Mouse (Mus musculus) heart, embryonic 16.5 days (tissue): Measurements from ENCODE around the gene Vwa7. TPM values are rescaled to one million over a fixed set of nuclear protein-coding genes. Genes with fewer than 3 reads are reported as not detected.
"Not testable (repeated sequence)": the region's sequence is repeated elsewhere in the genome, so short reads cannot be mapped to it uniquely, and the experiment has no call there.

ENCODE experiments used
- ATAC-seq: fragments of 200-750 bp; cut with Nextera tagmentation; replicated peaks from 2 replicates; pipeline ENCODE4 v1.8.0; 2017; ENCODE audit warnings: moderate number of reproducible peaks; ENCODE audit not compliant: insufficient read depth, low FRiP score; ENCODE audit errors: extremely low read depth
- H3K27ac ChIP-seq: fragments of 300-500 bp; sonication (generic); 2 replicates; pipeline ENCODE4 v1.5.1; 2014; ENCODE audit warnings: mild to moderate bottlenecking, low read length, control low read depth, moderate library complexity
- H3K27me3 ChIP-seq: fragments of 300-500 bp; sonication (generic); 2 replicates; pipeline ENCODE4 v1.6.1; 2014; ENCODE audit warnings: low read length, mixed read lengths; ENCODE audit not compliant: control insufficient read depth, insufficient read depth
- H3K36me3 ChIP-seq: fragments of 300-500 bp; sonication (generic); 2 replicates; pipeline ENCODE4 v1.6.1; 2014; ENCODE audit not compliant: control insufficient read depth, insufficient read depth
- H3K4me1 ChIP-seq: fragments of 300-500 bp; sonication (generic); 2 replicates; pipeline ENCODE4 v1.6.1; 2014; ENCODE audit warnings: low read length, mixed read lengths; ENCODE audit not compliant: control insufficient read depth, insufficient read depth
- H3K4me2 ChIP-seq: fragments of 300-500 bp; sonication (generic); 2 replicates; pipeline ENCODE4 v1.6.1; 2014; ENCODE audit warnings: low read depth, mild to moderate bottlenecking, control low read depth, low read length
- H3K4me3 ChIP-seq: fragments of 300-500 bp; sonication (generic); 2 replicates; pipeline ENCODE4 v1.5.1; 2014; ENCODE audit warnings: mild to moderate bottlenecking, control low read depth, low read length
- H3K9ac ChIP-seq: fragments of 300-500 bp; sonication (generic); 2 replicates; pipeline ENCODE4 v1.6.1; 2014; ENCODE audit warnings: low read length, control low read depth
- H3K9me3 ChIP-seq: fragments of 300-500 bp; sonication (generic); replicated peaks from 2 replicates; pipeline ENCODE4 v1.6.1; 2016; ENCODE audit warnings: low read length; ENCODE audit not compliant: control insufficient read depth
- WGBS: fragments of 180-500 bp; shearing (Covaris S2); extraction: QIAGEN DNeasy Blood & Tissue Kit; methylation state at CpG from one replicate; pipeline ENCODE4 v1.1.7; 2014; 5-methylcytosine and 5-hydroxymethylcytosine counted together
- polyA plus RNA-seq: library from polyadenylated mRNA; unstranded; fragments of >200 nt; fragmentation: Nextera tagmentation; extraction: Ambion mirVana; gene quantifications from 2 replicates; pipeline ENCODE4 v1.2.1, GENCODE M21; 2015

Vwa7 gene
- polyA plus RNA-seq, 1 experiment from 2014 or later, result 0.34 TPM

GRCm38 (mm10) chr17:34980655-34981054 is 35.7 kb upstream of the Vwa7 start:
- H3K4me2 ChIP-seq, result peak overlapping the region; percentile 83
- peak overlapping the region; percentile 89 for H3K9ac ChIP-seq
- H3K4me3 ChIP-seq, result peak overlapping the region; percentile 60
- peaks cover 4% of the 10 kb centered on the region for H3K36me3 ChIP-seq
- ATAC-seq, result no peak
- H3K27ac ChIP-seq, result no peak overlapping the region
- no peaks in the 10 kb centered on the region for H3K27me3 ChIP-seq
- H3K4me1 ChIP-seq, result peaks cover 10% of the 10 kb centered on the region
- WGBS, result 10% methylated on average over 2 of the region's 2 CpGs
- H3K9me3 ChIP-seq, result no peaks in the 10 kb centered on the region

GRCm38 (mm10) chr17:34981690-34982180 is 34.6 kb upstream of the Vwa7 start, which contains the start of gene Lsm2:
Gene Lsm2, plus strand, starts transcription at chr17:34981862.
- under 1% methylated on average over 58 of the region's 58 CpGs for WGBS
- peak within 1 kb of the TSS; percentile 89 for H3K9ac ChIP-seq
- peaks cover 10% of the 10 kb centered on the region for H3K4me1 ChIP-seq
- peak within 1 kb of the TSS; percentile 83 for H3K4me2 ChIP-seq
- H3K27ac ChIP-seq, result peak within 1 kb of the TSS; percentile 94
- no peaks in the 10 kb centered on the region for H3K27me3 ChIP-seq
- H3K4me3 ChIP-seq, result peak within 1 kb of the TSS; percentile 60
- H3K9me3 ChIP-seq, result no peaks in the 10 kb centered on the region
- peaks cover 14% of the 10 kb centered on the region for H3K36me3 ChIP-seq
- ATAC-seq, result peak; percentile 95

GRCm38 (mm10) chr17:34982328-34982727 is 34.1 kb upstream of the Vwa7 start:
- Histone ChIP-seq H3K9me3 (no peaks in the 10 kb centered on the region), H3K4me2 (peak overlapping the region; percentile 83), H3K4me1 (peaks cover 10% of the 10 kb centered on the region), H3K36me3 (peaks cover 14% of the 10 kb centered on the region), H3K27me3 (no peaks in the 10 kb centered on the region), H3K9ac (peak overlapping the region; percentile 89), H3K4me3 (peak overlapping the region; percentile 60), H3K27ac (peak overlapping the region; percentile 94)
- no peak for ATAC-seq
- WGBS, result under 1% methylated on average over 15 of the region's 15 CpGs

GRCm38 (mm10) chr17:34984218-34984617 is 32.2 kb upstream of the Vwa7 start:
- Histone ChIP-seq H3K27ac (no peak overlapping the region), H3K4me1 (peaks cover 10% of the 10 kb centered on the region), H3K9ac (no peak overlapping the region), H3K9me3 (no peaks in the 10 kb centered on the region), H3K36me3 (peaks cover 14% of the 10 kb centered on the region), H3K27me3 (no peaks in the 10 kb centered on the region), H3K4me3 (no peak overlapping the region), H3K4me2 (no peak overlapping the region)
- 87% methylated on average over 2 of the region's 2 CpGs for whole genome bisulfite sequencing
- no peak for ATAC-seq

GRCm38 (mm10) chr17:34994751-34995150 is 21.6 kb upstream of the Vwa7 start:
- no peaks in the 10 kb centered on the region for H3K27me3 ChIP-seq
- no peak overlapping the region for H3K9ac ChIP-seq
- peaks cover 16% of the 10 kb centered on the region for H3K36me3 ChIP-seq

GRCm38 (mm10) chr17:34995192-34995591 is 21.2 kb upstream of the Vwa7 start:
- H3K27ac ChIP-seq, H3K4me2 ChIP-seq, H3K9me3 ChIP-seq, ATAC-seq, H3K27me3 ChIP-seq, H3K9ac ChIP-seq, H3K4me3 ChIP-seq: not testable (repeated sequence)
- peaks cover 19% of the 10 kb centered on the region for H3K4me1 ChIP-seq
- H3K36me3 ChIP-seq, result peaks cover 16% of the 10 kb centered on the region
- 87% methylated on average over 4 of the region's 4 CpGs for WGBS

More at GRCm38 (mm10) chr17:34994751-34995150, 21.6 kb upstream of the Vwa7 start:
- Histone ChIP-seq H3K4me1 (peaks cover 16% of the 10 kb centered on the region), H3K4me2 (no peak overlapping the region), H3K9me3 (no peaks in the 10 kb centered on the region), H3K4me3 (no peak overlapping the region), H3K27ac (no peak overlapping the region)
- no peak for ATAC-seq

GRCm38 (mm10) chr17:34995927-34996326 is 20.5 kb upstream of the Vwa7 start:
- not testable (repeated sequence) for H3K9me3 ChIP-seq, H3K27ac ChIP-seq, H3K9ac ChIP-seq, ATAC-seq, H3K4me2 ChIP-seq, H3K27me3 ChIP-seq, H3K4me3 ChIP-seq
- H3K4me1 ChIP-seq, result peaks cover 19% of the 10 kb centered on the region
- H3K36me3 ChIP-seq, result peaks cover 16% of the 10 kb centered on the region
- WGBS, result 90% methylated on average over 4 of the region's 4 CpGs

- H3K9ac ChIP-seq, result no peak overlapping the region
- ATAC-seq, result no peak
- H3K4me1 ChIP-seq, result peaks cover 20% of the 10 kb centered on the region
- peak overlapping the region; percentile 6 for H3K4me3 ChIP-seq
- H3K27ac ChIP-seq, result no peak overlapping the region
- peaks cover 11% of the 10 kb centered on the region for H3K36me3 ChIP-seq
- H3K27me3 ChIP-seq, result no peaks in the 10 kb centered on the region
- H3K4me2 ChIP-seq, result peak overlapping the region; percentile 40
- no peaks in the 10 kb centered on the region for H3K9me3 ChIP-seq
- WGBS, result 83% methylated on average over 12 of the region's 14 CpGs
These were observed 19.8 kb upstream of the Vwa7 start for GRCm38 (mm10) chr17:34996411-34997141.

GRCm38 (mm10) chr17:34997142-34997483 is 19.3 kb upstream of the Vwa7 start:
- WGBS, result 89% methylated on average over 5 of the region's 5 CpGs
- H3K4me1 ChIP-seq, result peaks cover 25% of the 10 kb centered on the region
- no peaks in the 10 kb centered on the region for H3K27me3 ChIP-seq
- ATAC-seq, result no peak
- peak overlapping the region; percentile 4; the same call in 1 of the 2 replicates for H3K4me3 ChIP-seq
- peaks cover 11% of the 10 kb centered on the region for H3K36me3 ChIP-seq
- H3K4me2 ChIP-seq, result peak overlapping the region; percentile 40
- H3K9ac ChIP-seq, result no peak overlapping the region
- no peak overlapping the region for H3K27ac ChIP-seq
- no peaks in the 10 kb centered on the region for H3K9me3 ChIP-seq
